Mouse (Mus musculus): ENCODE results near the gene Nin. TPM values are rescaled to one million over a fixed set of nuclear protein-coding genes. Genes with fewer than 3 reads are reported as not detected.

Nin gene
- total and polyA plus RNA-seq, 3 experiments = 48.4 to 49.1 TPM; not detected in 1

DNA sequence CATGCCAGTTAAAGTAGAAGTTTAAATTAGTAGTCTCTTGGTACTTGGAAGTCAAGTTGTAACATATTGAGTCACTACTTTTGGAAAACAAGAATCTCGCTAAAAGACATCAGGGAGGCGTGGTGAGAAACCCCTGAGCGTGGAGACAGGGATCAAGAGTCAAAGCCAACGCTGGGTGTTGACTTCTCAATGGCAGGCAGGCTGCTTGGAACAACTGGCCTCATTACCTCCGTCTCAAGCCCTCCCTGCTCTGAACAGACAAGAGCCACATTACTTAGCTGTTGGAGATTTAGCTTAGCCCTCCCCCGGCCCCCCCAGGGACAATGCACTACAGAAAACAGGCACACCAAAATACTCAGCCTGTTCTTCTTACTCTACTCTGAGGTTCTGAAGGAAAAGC lies 72.5 kb downstream of the Nin start:
- H3K36me3 ChIP-seq (ENCODE audit: control insufficient read depth in 1 of 2, insufficient read depth in 2 of 2, low read length in 2 of 2) = peaks cover 0 to 23% of the 10 kb centered on the region in 2 experiments; a peak in 2 of 4 replicates
- no peak for DNase-seq (ENCODE audit: low read depth, low spot score)
- no peak overlapping the region for H3K27ac ChIP-seq (ENCODE audit: control insufficient read depth, low read depth, low read length)
- no peaks in the 10 kb centered on the region for H3K4me1 ChIP-seq (ENCODE audit: control insufficient read depth in 1 of 2, insufficient read depth in 2 of 2, low read length in 2 of 2)
- no peaks in the 10 kb centered on the region for H3K9me3 ChIP-seq (replicated peaks; ENCODE audit: insufficient read depth, low read length)
- no peaks in the 10 kb centered on the region for H3K79me2 ChIP-seq (ENCODE audit: control insufficient read depth, insufficient read depth, low read length, poor library complexity)
- H3K27me3 ChIP-seq (ENCODE audit: control insufficient read depth in 1 of 2, insufficient read depth in 2 of 2, low read length in 2 of 2) = no peaks in the 10 kb centered on the region
- no peak overlapping the region for H3K9ac ChIP-seq (ENCODE audit: control insufficient read depth, low read depth, low read length, poor library complexity, severe bottlenecking)
- TF ChIP-seq UBTF (IDR thresholded peaks at IDR 0.05; ENCODE audit: borderline replicate concordance, insufficient read depth, low read depth, low read length) (no peak), GABPA (IDR thresholded peaks at IDR 0.05; ENCODE audit: low read depth, low read length) (no peak), TCF12 (IDR thresholded peaks at IDR 0.05; ENCODE audit: low read depth, low read length) (no peak), TAL1 (IDR thresholded peaks at IDR 0.05; ENCODE audit: low read length) (no peak), SMC3 (IDR thresholded peaks at IDR 0.05; ENCODE audit: low read depth, low read length) (no peak), BHLHE40 (IDR thresholded peaks at IDR 0.05; ENCODE audit: borderline replicate concordance, low read depth, low read length) (no peak), POLR2AphosphoS2 (IDR thresholded peaks at IDR 0.05; ENCODE audit: low read length) (no peak), CHD1 (IDR thresholded peaks at IDR 0.05; ENCODE audit: low read depth, low read length) (no peak)
- H3K4me3 ChIP-seq (ENCODE audit: control insufficient read depth in 1 of 2, insufficient read depth in 1 of 2, low read depth in 2 of 2, low read length in 2 of 2) = no peak overlapping the region

DNA sequence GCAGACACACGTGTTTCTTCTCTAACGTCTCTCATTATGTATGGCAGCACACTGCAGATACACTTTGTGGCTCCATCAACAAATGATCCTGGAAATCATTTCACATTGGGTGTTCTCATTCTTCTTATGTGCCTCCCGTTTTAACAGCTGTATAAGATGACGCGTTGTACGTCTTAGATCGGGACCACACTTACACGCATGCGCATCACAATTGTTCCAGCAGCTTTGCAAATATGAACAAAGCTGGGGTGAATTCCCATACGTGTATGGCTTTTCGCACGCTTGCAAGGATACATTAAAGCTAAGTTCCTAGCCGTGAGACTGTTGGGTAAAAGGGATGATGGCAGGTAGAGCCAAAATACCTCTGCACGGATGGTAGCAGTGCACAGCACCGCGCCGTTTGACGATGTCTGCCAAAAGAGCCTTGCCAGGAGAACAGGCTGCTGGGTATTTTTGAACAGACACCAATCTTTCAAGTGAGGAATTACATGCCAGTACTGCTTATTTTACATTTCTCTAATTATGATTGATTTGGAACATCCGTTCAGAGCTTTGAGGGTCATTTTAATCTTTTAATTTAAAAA lies 76.7 kb downstream of the Nin start:
- no peak for DNase-seq (ENCODE audit: low read depth, low spot score)
- Histone ChIP-seq H3K4me1 (ENCODE audit: control insufficient read depth in 1 of 2, insufficient read depth in 2 of 2, low read length in 2 of 2) (no peaks in the 10 kb centered on the region), H3K36me3 (ENCODE audit: control insufficient read depth in 1 of 2, insufficient read depth in 2 of 2, low read length in 2 of 2) (peaks cover 0 to 24% of the 10 kb centered on the region in 2 experiments; a peak in 2 of 4 replicates), H3K27me3 (ENCODE audit: control insufficient read depth in 1 of 2, insufficient read depth in 2 of 2, low read length in 2 of 2) (no peaks in the 10 kb centered on the region), H3K27ac (ENCODE audit: control insufficient read depth, low read depth, low read length) (no peak overlapping the region), H3K9me3 (replicated peaks; ENCODE audit: insufficient read depth, low read length) (no peaks in the 10 kb centered on the region), H3K4me3 (ENCODE audit: control insufficient read depth in 1 of 2, insufficient read depth in 1 of 2, low read depth in 2 of 2, low read length in 2 of 2) (no peak overlapping the region), H3K79me2 (ENCODE audit: control insufficient read depth, insufficient read depth, low read length, poor library complexity) (no peaks in the 10 kb centered on the region), H3K9ac (ENCODE audit: control insufficient read depth, low read depth, low read length, poor library complexity, severe bottlenecking) (no peak overlapping the region)
- TF ChIP-seq NRF1 (IDR thresholded peaks at IDR 0.05; ENCODE audit: insufficient read depth, low read depth, low read length, poor library complexity, severe bottlenecking) (no peak), POLR2AphosphoS2 (IDR thresholded peaks at IDR 0.05; ENCODE audit: low read length) (no peak), ZC3H11A (IDR thresholded peaks at IDR 0.05; ENCODE audit: low read depth, low read length) (no peak), MXI1 (IDR thresholded peaks at IDR 0.05; ENCODE audit: low read depth, low read length) (no peak), ELF1 (IDR thresholded peaks at IDR 0.05; ENCODE audit: low read depth, low read length) (no peak), SMC3 (IDR thresholded peaks at IDR 0.05; ENCODE audit: low read depth, low read length) (no peak), GATA1 (IDR thresholded peaks at IDR 0.05; ENCODE audit: low read depth, low read length) (no peak), KAT2A (conservative IDR thresholded peaks at IDR 0.05; ENCODE audit: low read depth, low read length) (no peak), ZNF384 (IDR thresholded peaks at IDR 0.05; ENCODE audit: low read depth, low read length) (no peak), SIN3A (IDR thresholded peaks at IDR 0.05; ENCODE audit: low read length) (no peak), UBTF (IDR thresholded peaks at IDR 0.05; ENCODE audit: borderline replicate concordance, insufficient read depth, low read depth, low read length) (no peak)

Measured in MEL (cell line).